Mouse (Mus musculus): ENCODE measurements around the gene Lyz1. TPM values are rescaled to one million over a fixed set of nuclear protein-coding genes. Genes with fewer than 3 reads are reported as not detected.

Lyz1 gene
- polyA plus RNA-seq, 1 experiment = not detected

GRCm38 (mm10) chr10:117316391-117316790 lies 23.7 kb upstream of the Lyz1 start:
- TF ChIP-seq MYOD1 (IDR thresholded peaks at IDR 0.05; ENCODE audit: control insufficient read depth in 1 of 3, insufficient read length in 2 of 3, low read depth in 2 of 3) (no peak), E2F4 (IDR thresholded peaks at IDR 0.05; ENCODE audit: insufficient read depth) (no peak), REST (IDR thresholded peaks at IDR 0.05; ENCODE audit: insufficient read depth, insufficient read length) (no peak), TCF12 (IDR thresholded peaks at IDR 0.05; ENCODE audit: insufficient read depth, poor library complexity, severe bottlenecking) (no peak), SRF (IDR thresholded peaks at IDR 0.05; ENCODE audit: control insufficient read depth, insufficient read length, low read depth) (no peak), POLR2A (IDR thresholded peaks at IDR 0.05; ENCODE audit: insufficient read length, low read depth) (no peak), POLR2AphosphoS2 (IDR thresholded peaks at IDR 0.05; ENCODE audit: insufficient read length, low read depth) (no peak)
- H3K4me2 ChIP-seq (ENCODE audit: low read depth) = no peak overlapping the region
- H3K79me2 ChIP-seq (ENCODE audit: control insufficient read depth, insufficient read depth) = no peaks in the 10 kb centered on the region
- no peak overlapping the region for H3ac ChIP-seq (ENCODE audit: control insufficient read depth, insufficient read length)
- H3K27me3 ChIP-seq (ENCODE audit: control insufficient read depth, insufficient read depth, insufficient read length) = peaks cover 7% of the 10 kb centered on the region
- no peaks in the 10 kb centered on the region for H3K36me3 ChIP-seq (ENCODE audit: control insufficient read depth, insufficient read depth)
- no peak overlapping the region for H3K4me3 ChIP-seq

GRCm38 (mm10) chr10:117313133-117313532 lies 20.5 kb upstream of the Lyz1 start:
- TF ChIP-seq MYOG (IDR thresholded peaks at IDR 0.05; ENCODE audit: control insufficient read depth in 1 of 3, insufficient read depth in 1 of 3, insufficient read length in 2 of 3, low read depth in 2 of 3) = no peak
- TF ChIP-seq E2F4 (IDR thresholded peaks at IDR 0.05; ENCODE audit: insufficient read depth) = no peak
- TF ChIP-seq TCF3 (IDR thresholded peaks at IDR 0.05; ENCODE audit: insufficient read length, low read depth) = no peak
- TF ChIP-seq USF1 (IDR thresholded peaks at IDR 0.05; ENCODE audit: low read depth) = no peak
- TF ChIP-seq TCF12 (IDR thresholded peaks at IDR 0.05; ENCODE audit: insufficient read depth, poor library complexity, severe bottlenecking) = no peak
- no peak for TF ChIP-seq POLR2AphosphoS2 (IDR thresholded peaks at IDR 0.05; ENCODE audit: insufficient read length, low read depth)
- TF ChIP-seq MAX (IDR thresholded peaks at IDR 0.05; ENCODE audit: low read depth) = no peak
- no peak for TF ChIP-seq SRF (IDR thresholded peaks at IDR 0.05; ENCODE audit: control insufficient read depth, insufficient read length, low read depth)
- H3K4me3 ChIP-seq = no peak overlapping the region

DNA sequence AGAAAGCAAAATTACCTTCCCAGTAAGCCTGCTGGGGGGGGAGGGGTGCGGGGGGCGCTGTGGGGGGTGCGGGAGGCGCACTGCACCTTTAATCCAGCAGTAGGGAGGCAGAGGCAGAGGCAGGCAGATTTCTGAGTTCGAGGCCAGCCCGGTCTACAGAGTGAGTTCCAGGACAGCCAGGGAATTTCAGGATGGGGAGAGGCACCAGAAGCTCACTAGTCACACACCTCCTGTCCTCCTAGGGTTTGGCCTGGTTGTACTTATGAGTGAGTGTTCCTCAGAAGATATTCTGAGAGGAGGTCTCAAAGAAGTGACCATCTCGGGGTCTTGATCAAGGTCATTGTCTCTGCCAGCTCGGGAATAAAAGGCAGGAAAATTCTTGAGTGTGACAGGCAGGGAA lies 19.5 kb upstream of the Lyz1 start:
- H3K27me3 ChIP-seq (ENCODE audit: control insufficient read depth, insufficient read depth, insufficient read length) = no peaks in the 10 kb centered on the region
- no peaks in the 10 kb centered on the region for H3K79me2 ChIP-seq (ENCODE audit: control insufficient read depth, insufficient read depth)
- H3K4me2 ChIP-seq (ENCODE audit: low read depth) = no peak overlapping the region

More at GRCm38 (mm10) chr10:117313133-117313532, 20.5 kb upstream of the Lyz1 start:
- H3K4me2 ChIP-seq (ENCODE audit: low read depth) = no peak overlapping the region
- H3K79me2 ChIP-seq (ENCODE audit: control insufficient read depth, insufficient read depth) = no peaks in the 10 kb centered on the region
- H3K36me3 ChIP-seq (ENCODE audit: control insufficient read depth, insufficient read depth) = no peaks in the 10 kb centered on the region
- H3K27me3 ChIP-seq (ENCODE audit: control insufficient read depth, insufficient read depth, insufficient read length) = peaks cover 2% of the 10 kb centered on the region
- no peak overlapping the region for H3ac ChIP-seq (ENCODE audit: control insufficient read depth, insufficient read length)

GRCm38 (mm10) chr10:117304371-117304770 lies 11.7 kb upstream of the Lyz1 start:
- Histone ChIP-seq H3K27me3 (ENCODE audit: control insufficient read depth, insufficient read depth, insufficient read length) (peaks cover 6% of the 10 kb centered on the region), H3ac (ENCODE audit: control insufficient read depth, insufficient read length) (no peak overlapping the region), H3K4me3 (no peak overlapping the region), H3K4me2 (ENCODE audit: low read depth) (no peak overlapping the region), H3K36me3 (ENCODE audit: control insufficient read depth, insufficient read depth) (no peaks in the 10 kb centered on the region), H3K79me2 (ENCODE audit: control insufficient read depth, insufficient read depth) (no peaks in the 10 kb centered on the region)
- TF ChIP-seq E2F4 (IDR thresholded peaks at IDR 0.05; ENCODE audit: insufficient read depth) = no peak

More for the DNA sequence above, 19.5 kb upstream of the Lyz1 start:
- TF ChIP-seq SRF (IDR thresholded peaks at IDR 0.05; ENCODE audit: control insufficient read depth, insufficient read length, low read depth) = no peak
- TF ChIP-seq MYOG (IDR thresholded peaks at IDR 0.05; ENCODE audit: control insufficient read depth in 1 of 3, insufficient read depth in 1 of 3, insufficient read length in 2 of 3, low read depth in 2 of 3) = no peak
- no peak for TF ChIP-seq TCF3 (IDR thresholded peaks at IDR 0.05; ENCODE audit: insufficient read length, low read depth)
- TF ChIP-seq POLR2AphosphoS2 (IDR thresholded peaks at IDR 0.05; ENCODE audit: insufficient read length, low read depth) = no peak
- no peak for TF ChIP-seq MYOD1 (IDR thresholded peaks at IDR 0.05; ENCODE audit: control insufficient read depth in 1 of 3, insufficient read length in 2 of 3, low read depth in 2 of 3)
- no peak for TF ChIP-seq CEBPB (IDR thresholded peaks at IDR 0.05; ENCODE audit: insufficient read depth, poor library complexity, severe bottlenecking)
- no peak for TF ChIP-seq REST (IDR thresholded peaks at IDR 0.05; ENCODE audit: insufficient read depth, insufficient read length)
- TF ChIP-seq POLR2A (IDR thresholded peaks at IDR 0.05; ENCODE audit: insufficient read length, low read depth) = no peak
- no peak for TF ChIP-seq TCF12 (IDR thresholded peaks at IDR 0.05; ENCODE audit: insufficient read depth, poor library complexity, severe bottlenecking)
- no peak for TF ChIP-seq MAX (IDR thresholded peaks at IDR 0.05; ENCODE audit: low read depth)
- TF ChIP-seq E2F4 (IDR thresholded peaks at IDR 0.05; ENCODE audit: insufficient read depth) = no peak
- no peaks in the 10 kb centered on the region for H3K36me3 ChIP-seq (ENCODE audit: control insufficient read depth, insufficient read depth)
- no peak overlapping the region for H3ac ChIP-seq (ENCODE audit: control insufficient read depth, insufficient read length)
- H3K4me3 ChIP-seq = no peak overlapping the region

DNA sequence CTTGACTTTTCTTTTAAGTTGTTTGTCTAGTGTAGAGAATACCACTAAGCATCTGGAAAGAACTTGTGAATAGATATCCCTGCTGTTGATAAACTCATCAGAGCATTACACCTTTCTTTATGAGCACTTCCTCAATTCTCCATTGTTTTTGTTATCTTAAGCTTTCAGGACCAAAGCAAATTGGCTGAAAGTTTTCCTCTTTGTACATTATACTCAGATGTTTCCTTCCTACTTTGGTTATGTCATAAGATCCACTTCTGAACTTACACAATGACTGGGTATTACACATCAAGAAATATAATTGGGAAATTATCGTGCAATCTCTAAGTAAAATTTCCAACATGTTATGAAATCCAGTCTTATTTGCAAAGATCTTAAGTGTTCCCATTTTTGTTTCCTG lies 9.0 kb upstream of the Lyz1 start:
- peaks cover 20% of the 10 kb centered on the region for H3K27me3 ChIP-seq (ENCODE audit: control insufficient read depth, insufficient read depth, insufficient read length)
- no peak overlapping the region for H3K4me2 ChIP-seq (ENCODE audit: low read depth)

More for the DNA sequence above, 9.0 kb upstream of the Lyz1 start:
- Histone ChIP-seq H3K79me2 (ENCODE audit: control insufficient read depth, insufficient read depth) (no peaks in the 10 kb centered on the region), H3ac (ENCODE audit: control insufficient read depth, insufficient read length) (no peak overlapping the region), H3K4me3 (no peak overlapping the region), H3K36me3 (ENCODE audit: control insufficient read depth, insufficient read depth) (no peaks in the 10 kb centered on the region)
- TF ChIP-seq REST (IDR thresholded peaks at IDR 0.05; ENCODE audit: insufficient read depth, insufficient read length) (no peak), CEBPB (IDR thresholded peaks at IDR 0.05; ENCODE audit: insufficient read depth, poor library complexity, severe bottlenecking) (no peak), MAX (IDR thresholded peaks at IDR 0.05; ENCODE audit: low read depth) (no peak), MYOD1 (IDR thresholded peaks at IDR 0.05; ENCODE audit: control insufficient read depth in 1 of 3, insufficient read length in 2 of 3, low read depth in 2 of 3) (no peak), TCF12 (IDR thresholded peaks at IDR 0.05; ENCODE audit: insufficient read depth, poor library complexity, severe bottlenecking) (no peak), POLR2A (IDR thresholded peaks at IDR 0.05; ENCODE audit: insufficient read length, low read depth) (no peak), TCF3 (IDR thresholded peaks at IDR 0.05; ENCODE audit: insufficient read length, low read depth) (no peak), MYOG (IDR thresholded peaks at IDR 0.05; ENCODE audit: control insufficient read depth in 1 of 3, insufficient read depth in 1 of 3, insufficient read length in 2 of 3, low read depth in 2 of 3) (no peak), SRF (IDR thresholded peaks at IDR 0.05; ENCODE audit: control insufficient read depth, insufficient read length, low read depth) (no peak), E2F4 (IDR thresholded peaks at IDR 0.05; ENCODE audit: insufficient read depth) (no peak), POLR2AphosphoS2 (IDR thresholded peaks at IDR 0.05; ENCODE audit: insufficient read length, low read depth) (no peak), USF1 (IDR thresholded peaks at IDR 0.05; ENCODE audit: low read depth) (no peak)

All from myocyte (in vitro differentiated cells).